Mouse (Mus musculus): ENCODE measurements around the gene Hoxa1. TPM values are rescaled to one million over a fixed set of nuclear protein-coding genes. Genes with fewer than 3 reads are reported as not detected.

The Hoxa1 gene
- polyA plus RNA-seq, 1 experiment from 2014 or later = not detected

GRCm38 (mm10) chr6:52123673-52124072 lies 34.4 kb downstream of the Hoxa1 start:
- no peaks in the 10 kb centered on the region for H3K36me3 ChIP-seq (ENCODE audit: control insufficient read depth, insufficient read depth)
- no peaks in the 10 kb centered on the region for H3K27me3 ChIP-seq (replicated peaks; ENCODE audit: control insufficient read depth, insufficient read depth, low read length)
- ATAC-seq = no peak
- 86% methylated on average over 4 of the region's 4 CpGs for WGBS
- H3K4me2 ChIP-seq (ENCODE audit: low read length) = no peak overlapping the region
- peaks cover 4% of the 10 kb centered on the region; the same call in 1 of the 2 replicates for H3K9me3 ChIP-seq (ENCODE audit: control insufficient read depth, low read length)
- H3K27ac ChIP-seq (ENCODE audit: low read length) = no peak overlapping the region
- no peak overlapping the region for H3K4me3 ChIP-seq (replicated peaks; ENCODE audit: low read length)
- peaks cover 12% of the 10 kb centered on the region for H3K4me1 ChIP-seq (replicated peaks; ENCODE audit: control insufficient read depth, insufficient read depth, low read length)
- H3K9ac ChIP-seq (replicated peaks; ENCODE audit: low read depth, low read length) = no peak overlapping the region

- Histone ChIP-seq H3K27me3 (replicated peaks; ENCODE audit: control insufficient read depth, insufficient read depth, low read length) (no peaks in the 10 kb centered on the region), H3K9me3 (ENCODE audit: control insufficient read depth, low read length) (no peaks in the 10 kb centered on the region), H3K36me3 (ENCODE audit: control insufficient read depth, insufficient read depth) (no peaks in the 10 kb centered on the region), H3K4me3 (replicated peaks; ENCODE audit: low read length) (no peak overlapping the region), H3K4me2 (ENCODE audit: low read length) (no peak overlapping the region), H3K4me1 (replicated peaks; ENCODE audit: control insufficient read depth, insufficient read depth, low read length) (peaks cover 16% of the 10 kb centered on the region), H3K9ac (replicated peaks; ENCODE audit: low read depth, low read length) (no peak overlapping the region), H3K27ac (ENCODE audit: low read length) (no peak overlapping the region)
- ATAC-seq = no peak
- WGBS = 79% methylated on average over 3 of the region's 3 CpGs
Observed at GRCm38 (mm10) chr6:52121173-52121572, 36.9 kb downstream of the Hoxa1 start.

DNA sequence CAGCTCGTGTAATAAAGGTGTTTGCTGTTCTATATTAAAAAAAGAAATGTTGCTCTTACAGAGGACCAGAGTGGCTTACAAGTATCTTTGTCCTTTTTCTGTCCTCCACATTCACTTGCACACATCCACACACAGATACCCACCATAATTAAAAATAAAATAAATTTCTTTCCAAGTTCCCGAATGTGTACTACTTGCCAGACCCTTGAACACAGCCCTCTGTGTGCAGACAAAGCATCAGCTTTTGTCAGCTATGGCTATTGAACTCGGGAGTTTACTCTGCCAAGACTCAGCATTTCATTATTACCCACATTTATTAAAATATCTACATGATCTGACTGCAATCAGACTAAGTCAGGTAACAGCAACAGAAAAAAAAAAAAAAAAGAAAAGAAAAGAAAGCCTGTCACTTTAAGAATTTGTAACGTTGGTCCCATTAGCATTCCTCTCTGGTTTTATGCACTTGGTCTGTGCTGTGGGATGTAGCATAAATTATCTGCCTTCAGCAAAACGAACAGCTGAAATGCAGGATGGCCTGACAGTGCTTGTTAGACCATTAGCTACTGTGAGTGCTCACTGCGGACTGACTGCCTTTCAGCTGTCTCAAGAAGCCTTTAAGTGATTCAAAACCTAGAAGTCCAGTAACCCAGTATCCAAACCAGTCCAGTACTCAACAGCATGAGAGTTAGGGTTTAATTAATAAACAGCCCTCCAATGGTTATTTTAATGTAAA lies 39.0 kb downstream of the Hoxa1 start:
- Histone ChIP-seq H3K4me3 (replicated peaks; ENCODE audit: low read length) (no peak overlapping the region), H3K4me1 (replicated peaks; ENCODE audit: control insufficient read depth, insufficient read depth, low read length) (peaks cover 16% of the 10 kb centered on the region), H3K9me3 (ENCODE audit: control insufficient read depth, low read length) (no peaks in the 10 kb centered on the region), H3K9ac (replicated peaks; ENCODE audit: low read depth, low read length) (no peak overlapping the region), H3K36me3 (ENCODE audit: control insufficient read depth, insufficient read depth) (no peaks in the 10 kb centered on the region), H3K27me3 (replicated peaks; ENCODE audit: control insufficient read depth, insufficient read depth, low read length) (no peaks in the 10 kb centered on the region), H3K4me2 (ENCODE audit: low read length) (peak overlapping the region; percentile 28; the same call in 1 of the 2 replicates), H3K27ac (ENCODE audit: low read length) (peak overlapping the region; percentile 62; the same call in 1 of the 2 replicates)
- peak; percentile 92 for ATAC-seq
- 12% methylated on average over 6 of the region's 6 CpGs for WGBS

GRCm38 (mm10) chr6:52115899-52116298 lies 42.2 kb downstream of the Hoxa1 start:
- H3K36me3 ChIP-seq (ENCODE audit: control insufficient read depth, insufficient read depth) = no peaks in the 10 kb centered on the region
- no peak overlapping the region for H3K4me3 ChIP-seq (replicated peaks; ENCODE audit: low read length)
- H3K4me2 ChIP-seq (ENCODE audit: low read length) = no peak overlapping the region
- H3K27me3 ChIP-seq (replicated peaks; ENCODE audit: control insufficient read depth, insufficient read depth, low read length) = no peaks in the 10 kb centered on the region
- no peak for ATAC-seq
- no peak overlapping the region for H3K27ac ChIP-seq (ENCODE audit: low read length)
- H3K4me1 ChIP-seq (replicated peaks; ENCODE audit: control insufficient read depth, insufficient read depth, low read length) = peaks cover 16% of the 10 kb centered on the region
- H3K9me3 ChIP-seq (ENCODE audit: control insufficient read depth, low read length) = no peaks in the 10 kb centered on the region
- 33% methylated on average over 5 of the region's 5 CpGs for WGBS
- no peak overlapping the region for H3K9ac ChIP-seq (replicated peaks; ENCODE audit: low read depth, low read length)

DNA sequence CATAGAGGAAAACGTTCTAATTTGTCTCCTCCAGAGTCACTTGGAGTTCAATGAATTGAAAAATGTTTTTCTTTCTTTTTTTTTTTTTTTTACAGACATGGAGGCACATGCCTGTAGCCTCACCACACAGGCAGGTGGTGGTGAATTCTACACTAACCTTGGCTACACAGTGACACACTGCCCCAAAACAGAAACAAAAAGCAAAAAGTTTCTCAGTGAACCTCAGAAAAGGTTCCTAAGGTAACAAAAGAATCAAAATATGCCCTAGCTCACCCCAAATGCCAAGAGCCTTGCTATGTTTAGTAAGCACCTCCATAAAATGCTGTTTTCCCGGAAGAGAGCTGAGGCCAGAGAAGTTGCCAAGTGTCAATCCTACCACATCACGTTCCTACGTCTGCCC lies 46.3 kb downstream of the Hoxa1 start:
- Histone ChIP-seq H3K4me1 (replicated peaks; ENCODE audit: control insufficient read depth, insufficient read depth, low read length) (no peaks in the 10 kb centered on the region), H3K4me3 (replicated peaks; ENCODE audit: low read length) (no peak overlapping the region), H3K27ac (ENCODE audit: low read length) (no peak overlapping the region), H3K4me2 (ENCODE audit: low read length) (no peak overlapping the region), H3K27me3 (replicated peaks; ENCODE audit: control insufficient read depth, insufficient read depth, low read length) (no peaks in the 10 kb centered on the region), H3K9me3 (ENCODE audit: control insufficient read depth, low read length) (no peaks in the 10 kb centered on the region), H3K36me3 (ENCODE audit: control insufficient read depth, insufficient read depth) (no peaks in the 10 kb centered on the region), H3K9ac (replicated peaks; ENCODE audit: low read depth, low read length) (no peak overlapping the region)
- WGBS = 88% methylated on average over 4 of the region's 4 CpGs
- ATAC-seq = no peak

DNA sequence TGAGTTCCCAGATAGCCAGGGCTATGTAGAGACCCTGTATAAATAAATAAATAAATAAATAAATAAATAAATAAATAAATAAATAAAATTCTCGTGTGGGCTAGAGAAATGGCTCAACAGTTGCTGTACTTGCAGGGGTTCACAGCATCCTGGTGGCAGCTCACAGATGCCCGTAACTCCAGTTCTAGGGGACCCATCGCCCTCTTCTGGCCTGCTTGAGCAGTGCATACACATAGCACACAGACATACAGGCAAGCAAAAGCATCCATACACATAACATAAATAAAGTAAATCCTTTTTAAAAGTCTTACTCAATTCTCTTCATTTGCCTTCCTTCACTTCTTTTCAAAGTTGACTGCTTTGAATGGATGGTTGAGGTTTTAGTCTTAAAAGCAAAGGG lies 50.7 kb downstream of the Hoxa1 start:
- no peak overlapping the region for H3K9ac ChIP-seq (replicated peaks; ENCODE audit: low read depth, low read length)
- no peaks in the 10 kb centered on the region for H3K27me3 ChIP-seq (replicated peaks; ENCODE audit: control insufficient read depth, insufficient read depth, low read length)
- H3K4me1 ChIP-seq (replicated peaks; ENCODE audit: control insufficient read depth, insufficient read depth, low read length) = no peaks in the 10 kb centered on the region
- no peaks in the 10 kb centered on the region for H3K36me3 ChIP-seq (ENCODE audit: control insufficient read depth, insufficient read depth)
- no peak for ATAC-seq
- no peaks in the 10 kb centered on the region for H3K9me3 ChIP-seq (ENCODE audit: control insufficient read depth, low read length)
- H3K27ac ChIP-seq (ENCODE audit: low read length) = no peak overlapping the region
- WGBS = 96% methylated on average over 3 of the region's 3 CpGs
- no peak overlapping the region for H3K4me3 ChIP-seq (replicated peaks; ENCODE audit: low read length)
- H3K4me2 ChIP-seq (ENCODE audit: low read length) = no peak overlapping the region

GRCm38 (mm10) chr6:52106716-52107115 lies 51.4 kb downstream of the Hoxa1 start:
- Histone ChIP-seq H3K4me3 (replicated peaks; ENCODE audit: low read length) (no peak overlapping the region), H3K27ac (ENCODE audit: low read length) (no peak overlapping the region), H3K4me2 (ENCODE audit: low read length) (no peak overlapping the region), H3K4me1 (replicated peaks; ENCODE audit: control insufficient read depth, insufficient read depth, low read length) (no peaks in the 10 kb centered on the region; the same call in 1 of the 2 replicates), H3K27me3 (replicated peaks; ENCODE audit: control insufficient read depth, insufficient read depth, low read length) (no peaks in the 10 kb centered on the region), H3K9me3 (ENCODE audit: control insufficient read depth, low read length) (no peaks in the 10 kb centered on the region), H3K36me3 (ENCODE audit: control insufficient read depth, insufficient read depth) (no peaks in the 10 kb centered on the region), H3K9ac (replicated peaks; ENCODE audit: low read depth, low read length) (no peak overlapping the region)
- WGBS = 72% methylated on average over 3 of the region's 3 CpGs
- ATAC-seq = no peak

GRCm38 (mm10) chr6:52106178-52106577 lies 51.9 kb downstream of the Hoxa1 start:
- Histone ChIP-seq H3K9me3 (ENCODE audit: control insufficient read depth, low read length) (no peaks in the 10 kb centered on the region), H3K4me3 (replicated peaks; ENCODE audit: low read length) (no peak overlapping the region), H3K4me2 (ENCODE audit: low read length) (no peak overlapping the region), H3K27me3 (replicated peaks; ENCODE audit: control insufficient read depth, insufficient read depth, low read length) (no peaks in the 10 kb centered on the region), H3K9ac (replicated peaks; ENCODE audit: low read depth, low read length) (no peak overlapping the region), H3K4me1 (replicated peaks; ENCODE audit: control insufficient read depth, insufficient read depth, low read length) (no peaks in the 10 kb centered on the region; the same call in 1 of the 2 replicates), H3K36me3 (ENCODE audit: control insufficient read depth, insufficient read depth) (no peaks in the 10 kb centered on the region), H3K27ac (ENCODE audit: low read length) (no peak overlapping the region)
- 52% methylated on average over 3 of the region's 3 CpGs for WGBS
- no peak for ATAC-seq
